Mouse (Mus musculus) spleen, adult 18-20 months (tissue): Measurements from ENCODE around the gene Grid1.

Experiments
- DNase-seq, 2 experiments: peaks; one replicate each; pipeline ENCODE4 v3.0.0; 2022; ENCODE audit warnings: mixed read lengths in 2 of 2

The Grid1 gene

DNA sequence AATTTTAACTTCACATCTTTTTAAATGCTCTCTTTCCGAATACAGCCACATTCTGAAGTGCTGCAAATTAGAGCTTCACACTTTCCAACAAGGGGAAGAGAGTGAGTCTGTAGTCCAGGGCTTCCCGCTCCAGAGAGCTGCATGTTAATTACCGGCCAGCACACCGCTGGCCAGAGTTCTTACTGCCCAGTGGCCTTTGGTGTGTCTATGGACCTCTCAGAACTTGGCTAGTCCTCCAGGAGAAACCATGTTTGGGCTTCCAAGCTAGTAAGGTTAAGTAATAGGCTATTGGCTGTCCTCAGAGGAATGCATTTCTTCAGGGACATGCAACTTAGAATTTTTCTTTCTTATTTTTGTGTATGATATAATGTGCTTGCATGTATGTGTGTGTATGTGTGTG is 301.0 kb downstream of the Grid1 start:
- DNase-seq = no peak

- DNase-seq = no peak
Observed at GRCm38 (mm10) chr14:35122111-35122510, 302.2 kb downstream of the Grid1 start.

DNA sequence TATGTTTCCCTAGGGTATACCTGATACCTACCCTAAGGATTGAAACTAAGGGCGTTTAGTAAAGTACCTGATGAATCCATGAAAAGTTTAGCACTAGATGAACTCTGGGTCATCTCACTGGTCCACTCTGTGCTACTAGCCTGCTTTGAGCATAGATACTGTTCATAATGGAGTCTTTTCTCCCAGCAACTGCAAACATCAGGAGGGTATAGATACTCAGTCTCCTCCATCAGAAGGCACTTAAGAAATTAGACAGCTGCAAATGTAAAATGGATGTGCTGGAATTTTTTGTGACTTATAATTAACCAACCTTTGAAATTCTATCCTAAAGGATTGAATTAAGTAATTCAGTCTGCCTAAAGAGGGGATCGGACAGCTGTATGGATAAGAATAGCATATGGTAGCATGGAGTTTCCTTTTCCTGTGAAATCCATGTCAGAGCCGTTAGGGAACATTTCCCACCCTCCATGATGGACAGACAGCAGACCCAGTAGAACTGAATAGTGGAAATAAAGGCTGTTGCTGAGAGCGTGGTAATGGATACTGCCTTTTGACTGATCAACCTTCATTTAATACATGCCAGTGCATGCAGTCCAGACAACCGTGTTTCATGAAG is 303.5 kb downstream of the Grid1 start:
- DNase-seq = no peak

GRCm38 (mm10) chr14:35127616-35128015 is 307.7 kb downstream of the Grid1 start:
- no peak for DNase-seq

- DNase-seq = no peak
Observed at GRCm38 (mm10) chr14:35135056-35135455, 315.1 kb downstream of the Grid1 start.

DNA sequence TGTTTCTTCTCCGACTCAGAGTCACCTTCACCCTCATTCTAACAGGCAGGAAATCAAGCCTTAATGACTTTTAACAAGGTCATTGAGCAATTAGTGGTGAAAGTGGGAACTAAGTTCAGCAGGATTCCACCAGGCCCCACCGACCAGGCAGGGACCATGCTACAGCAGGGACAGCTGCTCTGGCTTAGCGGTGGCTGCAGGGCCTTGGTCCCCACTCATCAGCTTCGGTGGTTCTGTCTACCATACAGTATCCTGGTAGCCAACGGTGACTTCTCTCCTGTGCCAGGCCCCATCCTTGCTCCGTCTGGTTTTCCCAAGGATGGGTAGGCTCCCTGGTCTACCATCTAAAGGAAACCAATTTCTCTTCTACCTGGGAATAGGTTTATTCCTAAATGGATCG is 318.2 kb downstream of the Grid1 start:
- no peak for DNase-seq

DNA sequence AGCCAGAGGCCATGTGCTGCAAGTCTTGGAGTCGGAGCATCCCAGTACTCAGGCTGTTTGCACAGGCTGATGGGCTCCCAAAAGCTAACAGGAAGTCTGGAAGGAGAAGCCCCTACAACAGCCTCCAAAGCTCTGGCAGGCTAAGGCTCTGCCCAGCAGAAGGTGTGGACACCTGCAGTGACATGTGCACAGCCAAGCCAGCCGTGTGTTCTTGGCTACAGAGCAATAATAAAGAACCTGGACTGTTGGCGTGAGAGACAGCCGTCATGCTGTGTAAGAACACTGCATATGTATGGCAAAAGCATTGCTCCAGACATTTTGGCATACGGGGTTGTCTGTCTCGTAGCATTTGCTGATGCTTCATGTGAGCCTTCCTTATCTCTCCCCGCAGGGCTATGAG is 319.9 kb downstream of the Grid1 start:
- no peak for DNase-seq

DNA sequence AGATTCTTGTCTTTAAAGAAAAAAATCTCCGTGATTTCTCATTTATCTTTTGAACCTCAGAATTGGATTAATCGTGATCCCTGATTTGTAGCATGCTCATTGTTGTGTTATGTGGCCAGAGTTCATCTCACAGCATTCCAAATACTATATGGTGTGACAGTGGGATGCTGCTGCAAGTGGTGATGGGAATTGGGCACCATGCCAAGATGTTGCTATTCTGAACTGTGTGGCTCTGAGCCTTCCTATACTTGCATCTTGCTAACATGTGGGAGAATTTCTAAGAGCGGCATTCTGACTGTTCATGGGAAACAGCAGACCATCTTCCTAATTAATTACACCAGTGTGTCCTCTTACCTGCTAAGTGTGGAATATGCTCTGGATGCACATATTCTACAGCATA is 332.5 kb downstream of the Grid1 start:
- no peak for DNase-seq

DNA sequence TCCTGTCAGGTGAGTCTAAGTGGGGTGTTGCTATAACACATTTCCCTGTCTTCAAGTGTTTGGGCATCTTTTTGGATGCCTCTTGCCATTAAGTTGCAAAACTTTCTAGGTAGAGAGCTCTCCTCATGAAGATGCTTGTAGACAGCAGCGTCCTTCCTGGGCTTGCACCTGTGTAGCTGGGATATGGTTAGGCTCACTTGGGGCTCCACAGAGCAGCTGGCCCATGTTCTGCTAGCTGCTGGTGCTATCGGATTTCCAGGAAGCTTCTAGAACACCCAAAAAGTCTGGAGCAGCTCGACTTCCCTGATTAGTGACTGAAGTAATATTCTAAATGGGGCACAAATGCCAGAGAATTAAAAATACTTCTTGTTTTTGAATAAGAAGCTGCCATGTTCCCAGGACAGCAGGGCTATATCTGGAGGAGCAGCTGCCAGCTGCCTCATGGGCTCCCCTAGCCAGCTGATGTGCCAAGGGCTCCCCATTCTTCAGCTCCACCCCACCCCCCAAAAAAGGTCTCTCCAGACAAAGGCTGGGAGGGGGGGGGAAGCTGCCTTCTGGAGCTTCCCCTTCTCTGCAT is 333.9 kb downstream of the Grid1 start:
- DNase-seq = no peak

GRCm38 (mm10) chr14:35154364-35154763 is 334.5 kb downstream of the Grid1 start:
- DNase-seq = no peak

DNA sequence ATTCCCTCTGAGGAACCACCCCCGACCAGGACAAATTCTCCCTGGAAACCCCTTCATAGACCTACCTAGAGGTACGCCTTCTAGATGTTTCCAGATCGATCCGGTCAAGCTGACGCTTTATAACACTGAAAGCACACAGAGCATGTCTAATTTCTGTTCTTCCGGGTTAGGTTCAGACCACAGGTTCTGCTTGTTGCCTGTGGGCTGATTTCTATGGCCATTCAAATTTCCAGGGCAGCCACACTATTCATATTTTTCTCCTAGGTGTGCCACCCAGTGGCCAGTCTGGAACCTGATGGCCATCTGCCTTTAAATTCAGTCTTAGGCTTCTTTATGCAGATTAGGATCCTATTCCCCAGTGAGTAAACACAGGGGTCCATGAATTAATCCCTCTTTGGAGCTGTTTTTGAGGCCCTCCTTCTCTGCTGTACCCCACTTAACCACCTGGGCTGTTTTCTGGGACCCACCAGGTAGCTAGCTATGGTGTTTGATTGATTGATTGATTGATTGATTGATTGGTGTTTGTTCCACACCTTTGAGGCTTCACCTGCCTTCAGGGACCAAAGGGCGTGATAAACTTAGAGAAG is 337.3 kb downstream of the Grid1 start:
- no peak for DNase-seq

GRCm38 (mm10) chr14:35159296-35159695 is 339.4 kb downstream of the Grid1 start:
- no peak for DNase-seq

DNA sequence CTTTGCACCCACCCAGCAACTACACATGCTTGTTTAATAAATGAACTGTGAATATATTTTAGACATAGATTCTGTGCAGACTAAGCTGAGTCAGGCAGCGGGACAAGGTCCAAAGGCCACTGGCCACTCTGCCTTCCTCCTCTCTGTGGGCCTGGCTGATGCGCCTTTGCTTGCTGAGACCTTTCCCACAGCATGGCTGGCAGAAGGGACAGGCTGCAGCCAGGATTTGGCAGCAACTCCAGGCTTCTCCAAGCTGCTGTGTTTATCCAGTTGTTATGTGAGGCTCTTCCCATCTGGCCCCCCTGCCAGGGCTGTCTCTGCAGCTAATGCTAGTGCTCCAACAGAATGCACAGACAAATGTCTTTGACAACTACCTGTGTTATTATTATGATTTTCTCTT is 347.5 kb downstream of the Grid1 start:
- no peak for DNase-seq

DNA sequence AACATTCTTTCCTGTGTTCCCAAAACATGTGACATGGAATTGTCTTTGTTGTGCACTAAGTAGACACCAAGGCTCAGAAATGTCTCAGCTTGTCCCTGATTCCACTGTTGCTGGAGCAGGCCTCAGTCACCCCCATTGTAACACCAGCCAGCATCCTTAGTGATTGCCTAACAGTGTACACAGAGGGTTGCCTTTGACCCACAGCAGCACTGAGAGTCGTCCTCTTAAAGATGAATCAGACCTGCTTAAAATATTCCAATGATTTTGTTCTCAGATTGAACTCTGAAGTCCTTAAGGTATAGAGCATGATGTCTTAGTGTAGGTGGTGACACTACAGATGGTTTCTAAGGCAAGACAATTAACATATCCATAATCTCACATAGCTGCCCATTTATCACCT is 354.0 kb downstream of the Grid1 start:
- no peak for DNase-seq

DNA sequence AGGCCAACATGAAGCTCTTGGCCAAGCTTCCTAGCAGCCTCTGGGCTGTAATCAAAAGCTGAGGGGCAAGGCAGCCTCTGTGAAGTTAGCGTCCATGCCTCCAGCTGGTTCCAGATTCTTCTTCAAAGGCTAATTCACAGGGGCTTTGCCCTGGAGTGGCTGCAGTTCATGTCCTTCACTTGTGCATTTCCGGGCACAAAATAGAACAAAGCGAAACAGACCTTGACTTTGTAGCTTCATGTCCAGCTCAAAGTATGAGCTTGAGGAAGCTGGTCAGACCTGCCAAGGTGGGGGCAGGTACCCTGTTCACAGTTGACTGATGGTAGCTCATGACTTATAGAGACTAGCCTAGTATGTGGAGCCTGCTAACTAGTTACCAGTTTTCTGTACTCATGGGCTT is 356.1 kb downstream of the Grid1 start:
- DNase-seq = no peak

- DNase-seq = no peak
Observed at GRCm38 (mm10) chr14:35179076-35179475, 359.2 kb downstream of the Grid1 start.

GRCm38 (mm10) chr14:35185399-35185798 is 365.5 kb downstream of the Grid1 start:
- DNase-seq = no peak

- no peak for DNase-seq
Observed at GRCm38 (mm10) chr14:35192256-35192655, 372.3 kb downstream of the Grid1 start.

DNA sequence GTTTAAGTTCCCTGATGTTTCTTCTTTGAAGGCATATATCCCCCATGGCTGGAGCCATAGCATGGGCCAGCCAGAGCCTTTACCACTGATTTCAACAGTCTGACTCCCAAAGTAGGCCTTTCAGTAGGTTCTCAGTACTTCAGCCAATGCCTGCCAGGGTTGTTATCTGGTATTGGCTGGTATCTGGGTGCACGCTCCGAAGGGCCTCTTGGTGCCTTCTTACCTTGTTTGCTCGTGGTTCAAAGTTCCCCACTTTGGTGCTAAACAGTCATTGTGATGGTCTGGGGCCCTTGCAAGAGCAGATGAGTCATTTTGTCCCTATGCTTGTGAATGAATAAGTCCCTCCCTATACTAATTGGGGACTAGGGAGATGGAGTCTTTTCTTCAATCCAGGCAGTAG is 377.5 kb downstream of the Grid1 start:
- DNase-seq = no peak

DNA sequence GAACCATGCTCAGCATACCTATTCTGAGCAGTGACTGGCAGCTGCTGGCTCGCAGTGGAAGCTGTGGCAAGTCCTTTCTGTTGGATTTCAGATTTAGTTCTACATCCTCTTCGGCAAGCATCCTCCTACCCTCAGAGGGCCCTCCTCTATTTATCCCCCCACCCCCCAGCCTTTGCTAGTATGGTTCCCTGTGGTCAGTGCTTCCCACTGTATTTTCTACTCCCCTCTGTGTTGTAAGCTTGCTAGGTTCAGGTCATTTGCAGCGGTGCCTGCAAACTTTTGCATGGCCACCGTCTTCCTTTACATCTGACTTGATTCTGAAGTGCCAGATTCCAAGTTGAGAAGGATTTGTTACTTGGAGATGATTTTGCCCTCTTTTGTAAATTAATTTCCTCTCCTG is 378.5 kb downstream of the Grid1 start:
- no peak for DNase-seq

- no peak for DNase-seq
Observed at GRCm38 (mm10) chr14:35198899-35199298, 379.0 kb downstream of the Grid1 start.

DNA sequence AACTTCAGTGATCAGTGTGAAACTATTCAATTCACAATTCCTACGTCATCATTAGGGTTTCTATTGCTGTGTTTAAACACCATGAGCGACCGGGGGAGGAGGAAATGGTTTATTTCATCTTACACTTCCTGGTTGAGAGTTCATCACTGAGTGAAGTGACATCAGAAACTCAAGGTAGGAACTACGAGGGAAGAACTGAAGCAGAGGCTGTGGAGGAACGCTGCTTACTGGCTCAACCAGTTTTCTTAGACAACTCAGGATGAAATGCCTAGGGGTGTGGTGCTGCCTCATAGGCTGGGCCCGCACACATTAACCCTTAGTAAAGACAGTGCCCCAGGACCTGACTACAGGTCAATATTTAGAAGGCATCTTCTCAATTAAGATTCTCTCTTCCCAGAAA is 389.5 kb downstream of the Grid1 start:
- no peak for DNase-seq

- DNase-seq = no peak
Observed at GRCm38 (mm10) chr14:35219021-35219420, 399.1 kb downstream of the Grid1 start.

DNA sequence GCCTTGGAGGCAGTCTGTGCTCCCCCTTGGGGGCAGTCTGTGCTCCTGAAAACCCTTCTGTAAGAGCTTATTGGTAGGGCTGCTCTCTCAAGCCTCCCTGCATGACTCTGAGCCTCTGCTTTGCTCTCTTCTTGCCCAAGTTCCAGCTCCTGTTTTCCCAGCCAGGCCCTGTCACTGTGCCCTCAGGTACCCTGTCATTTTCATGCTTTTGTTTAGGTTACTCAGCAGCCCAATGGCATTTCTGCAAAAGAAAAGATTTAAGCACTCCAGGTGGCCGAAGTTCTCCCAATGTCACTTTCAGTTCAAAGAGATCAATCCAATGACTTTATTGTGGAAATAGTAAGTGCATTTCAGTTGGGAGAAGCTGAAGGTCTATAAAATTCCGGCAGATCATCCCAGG is 402.3 kb downstream of the Grid1 start:
- DNase-seq = no peak

DNA sequence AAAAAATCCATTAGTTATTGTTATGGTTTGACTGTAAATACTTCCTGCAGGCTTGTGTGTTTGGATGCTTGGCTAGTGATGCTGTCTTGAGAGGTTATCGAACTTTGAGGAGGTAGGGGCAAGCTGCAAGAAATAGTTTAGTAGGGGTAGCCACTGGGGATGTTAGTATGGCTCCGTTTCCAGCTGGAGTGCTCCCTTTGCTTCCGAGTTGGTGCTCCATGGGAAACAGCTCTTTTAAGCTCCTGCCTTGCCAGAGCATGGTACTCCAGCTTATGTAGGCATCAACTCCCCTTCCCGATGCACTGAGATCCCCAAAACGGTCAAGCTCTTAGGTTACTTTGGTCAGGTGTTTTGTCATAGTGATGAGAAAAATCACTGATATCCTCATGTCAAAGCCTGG is 407.7 kb downstream of the Grid1 start:
- no peak for DNase-seq
